Mouse (Mus musculus): ENCODE data around the gene Slc16a13. TPM values are rescaled to one million over a fixed set of nuclear protein-coding genes. Genes with fewer than 3 reads are reported as not detected.

Gene Slc16a13
- polyA plus RNA-seq, 1 experiment from 2014 or later = 4.2 TPM

DNA sequence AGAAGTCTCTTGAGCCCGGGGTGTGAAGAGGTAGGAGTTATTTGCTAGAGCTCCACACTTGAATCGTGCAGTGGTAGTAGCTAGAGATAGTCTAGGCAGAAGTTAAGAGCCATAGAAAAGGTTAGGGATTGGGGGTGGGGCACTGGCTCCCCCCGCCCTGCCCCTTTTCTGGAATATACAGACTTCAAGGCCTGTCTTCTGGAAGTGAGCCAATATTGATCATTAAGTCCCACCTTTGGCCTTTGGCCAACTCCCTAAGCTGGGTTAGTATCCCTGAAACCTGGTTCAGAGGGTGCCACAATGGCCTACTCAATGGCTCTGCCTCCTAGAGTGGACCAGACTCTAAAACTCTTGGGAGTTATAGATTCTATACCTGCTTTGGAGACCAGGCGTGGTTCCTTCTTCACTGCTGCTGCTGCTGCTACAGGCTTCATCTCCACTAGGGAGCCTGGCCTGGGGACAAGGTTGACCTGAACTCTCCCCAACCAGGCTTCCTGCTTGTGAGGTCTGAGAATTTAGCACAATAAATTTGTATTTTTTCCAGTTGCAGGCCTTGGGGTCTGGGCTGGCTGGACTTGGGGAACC, 6.9 kb upstream of the Slc16a13 start:
- peak overlapping the region; percentile 49; the same call in 1 of the 2 replicates for H3K4me2 ChIP-seq (ENCODE audit: low read depth, low read length)
- H3K27me3 ChIP-seq (replicated peaks; ENCODE audit: control insufficient read depth, insufficient read depth, low read length) = peaks cover 71% of the 10 kb centered on the region
- 89% methylated on average over 4 of the region's 4 CpGs for WGBS
- H3K9ac ChIP-seq (ENCODE audit: low read depth, low read length) = no peak overlapping the region
- peak overlapping the region; percentile 29 for H3K4me3 ChIP-seq (ENCODE audit: low read depth, low read length)
- H3K4me1 ChIP-seq (ENCODE audit: control insufficient read depth, insufficient read depth, low read length) = peaks cover 4% of the 10 kb centered on the region; the same call in 1 of the 2 replicates
- ATAC-seq (ENCODE audit: low read depth) (no peak), DNase-seq (ENCODE audit: low spot score) (no peak)
- no peaks in the 10 kb centered on the region for H3K36me3 ChIP-seq (ENCODE audit: control insufficient read depth, insufficient read depth, low read length)
- no peaks in the 10 kb centered on the region for H3K9me3 ChIP-seq (ENCODE audit: control insufficient read depth, low read length)
- no peak overlapping the region for H3K27ac ChIP-seq (replicated peaks; ENCODE audit: low read depth, low read length)

DNA sequence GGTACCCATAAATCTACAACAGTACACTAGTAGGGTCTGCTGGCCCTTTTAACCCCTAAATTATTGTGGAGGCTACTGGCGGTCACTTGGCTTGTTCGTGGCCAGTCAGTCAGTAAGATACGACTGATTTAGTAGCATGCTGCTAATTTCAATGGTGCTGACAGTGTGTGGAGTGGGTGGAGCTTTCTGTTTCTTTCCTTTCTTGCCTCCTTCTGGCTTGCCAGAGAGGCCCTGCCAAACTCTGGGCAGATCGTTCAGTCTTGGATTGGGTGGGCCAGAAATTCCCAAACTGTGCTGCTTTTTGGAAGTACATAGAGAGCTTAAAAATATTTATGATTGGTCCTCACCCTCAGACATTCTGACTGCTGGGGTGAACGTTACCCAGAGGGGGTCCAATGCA, 6.3 kb upstream of the Slc16a13 start:
- no peaks in the 10 kb centered on the region for H3K36me3 ChIP-seq (ENCODE audit: control insufficient read depth, insufficient read depth, low read length)
- H3K4me1 ChIP-seq (ENCODE audit: control insufficient read depth, insufficient read depth, low read length) = no peaks in the 10 kb centered on the region
- H3K9me3 ChIP-seq (ENCODE audit: control insufficient read depth, low read length) = no peaks in the 10 kb centered on the region
- 39% methylated on average over 5 of the region's 5 CpGs for WGBS
- H3K9ac ChIP-seq (ENCODE audit: low read depth, low read length) = peak overlapping the region; percentile 38; the same call in 1 of the 2 replicates
- H3K4me2 ChIP-seq (ENCODE audit: low read depth, low read length) = peak overlapping the region; percentile 49
- no peak for DNase-seq (ENCODE audit: low spot score)
- H3K4me3 ChIP-seq (ENCODE audit: low read depth, low read length) = peak overlapping the region; percentile 29
- H3K27me3 ChIP-seq (replicated peaks; ENCODE audit: control insufficient read depth, insufficient read depth, low read length) = peaks cover 71% of the 10 kb centered on the region
- ATAC-seq (ENCODE audit: low read depth) = no peak
- no peak overlapping the region for H3K27ac ChIP-seq (replicated peaks; ENCODE audit: low read depth, low read length)

DNA sequence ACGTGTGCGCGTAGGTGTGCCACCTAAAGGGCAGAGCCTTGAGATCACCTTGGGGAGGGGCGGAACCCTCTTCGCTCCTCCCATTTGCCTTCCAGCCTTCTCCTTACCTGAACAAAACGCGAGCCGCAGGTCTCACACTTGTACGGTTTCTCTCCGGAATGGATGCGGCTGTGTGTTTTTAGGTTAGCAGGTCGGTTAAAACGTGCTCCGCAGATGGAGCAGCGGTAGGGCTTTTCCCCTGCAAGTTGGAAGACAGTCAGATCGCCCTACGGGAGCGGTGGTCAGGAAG, 5.7 kb upstream of the Slc16a13 start:
- Histone ChIP-seq H3K36me3 (ENCODE audit: control insufficient read depth, insufficient read depth, low read length) (no peaks in the 10 kb centered on the region), H3K4me1 (ENCODE audit: control insufficient read depth, insufficient read depth, low read length) (no peaks in the 10 kb centered on the region), H3K27ac (replicated peaks; ENCODE audit: low read depth, low read length) (no peak overlapping the region), H3K27me3 (replicated peaks; ENCODE audit: control insufficient read depth, insufficient read depth, low read length) (peaks cover 71% of the 10 kb centered on the region), H3K9ac (ENCODE audit: low read depth, low read length) (peak overlapping the region; percentile 38), H3K4me2 (ENCODE audit: low read depth, low read length) (peak overlapping the region; percentile 49), H3K9me3 (ENCODE audit: control insufficient read depth, low read length) (no peaks in the 10 kb centered on the region), H3K4me3 (ENCODE audit: low read depth, low read length) (peak overlapping the region; percentile 26)
- ATAC-seq (ENCODE audit: low read depth) (0 out of 2 replicates have a peak, but pooled peaks have one; percentile 5), DNase-seq (ENCODE audit: low spot score) (no peak)
- WGBS = 9% methylated on average over 18 of the region's 18 CpGs

DNA sequence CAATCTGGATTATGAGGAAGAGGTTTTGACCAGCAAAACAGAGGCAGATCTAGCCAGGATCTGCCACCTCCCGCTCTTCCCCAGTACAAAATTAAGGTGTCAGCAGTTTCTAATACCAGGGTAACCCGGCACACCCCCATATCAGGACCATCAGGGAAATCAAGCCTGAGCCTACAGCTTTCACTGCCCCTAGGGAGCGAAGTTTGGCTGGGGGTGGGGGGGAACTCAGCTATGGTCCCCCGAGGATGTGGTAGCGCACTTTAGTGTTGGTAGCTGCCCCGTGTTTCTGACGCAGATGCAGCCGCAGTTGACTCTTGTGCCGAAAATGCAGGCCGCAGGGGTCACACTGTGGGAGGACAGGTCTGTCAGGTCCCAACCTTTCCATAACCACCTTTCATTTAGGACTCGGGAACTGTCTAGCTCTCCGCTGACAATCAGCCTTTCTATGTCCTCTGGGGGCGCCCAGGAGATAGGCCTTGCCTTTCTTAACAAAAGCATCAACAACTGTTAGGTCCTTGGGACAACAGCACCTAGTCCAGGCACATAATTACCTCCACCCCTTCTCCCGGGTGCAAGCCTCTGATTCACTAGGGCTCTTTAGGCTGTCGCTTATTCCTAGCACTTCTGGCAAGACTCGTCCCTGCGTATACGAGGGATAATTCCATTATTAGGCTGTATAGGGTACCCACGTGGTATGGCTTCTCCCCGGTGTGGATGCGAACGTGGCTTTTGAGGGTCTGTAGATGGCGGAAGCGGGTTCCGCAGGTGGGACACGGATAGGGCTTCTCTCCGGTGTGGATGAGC, 5.1 kb upstream of the Slc16a13 start:
- H3K4me3 ChIP-seq (ENCODE audit: low read depth, low read length) = peak overlapping the region; percentile 26
- no peak overlapping the region for H3K27ac ChIP-seq (replicated peaks; ENCODE audit: low read depth, low read length)
- DNase-seq (ENCODE audit: low spot score) (no peak), ATAC-seq (ENCODE audit: low read depth) (no peak; the same call in 1 of the 2 replicates)
- H3K4me1 ChIP-seq (ENCODE audit: control insufficient read depth, insufficient read depth, low read length) = no peaks in the 10 kb centered on the region
- no peaks in the 10 kb centered on the region for H3K9me3 ChIP-seq (ENCODE audit: control insufficient read depth, low read length)
- H3K27me3 ChIP-seq (replicated peaks; ENCODE audit: control insufficient read depth, insufficient read depth, low read length) = peaks cover 70% of the 10 kb centered on the region
- H3K36me3 ChIP-seq (ENCODE audit: control insufficient read depth, insufficient read depth, low read length) = no peaks in the 10 kb centered on the region
- peak overlapping the region; percentile 49 for H3K4me2 ChIP-seq (ENCODE audit: low read depth, low read length)
- WGBS = 19% methylated on average over 27 of the region's 27 CpGs
- peak overlapping the region; percentile 38 for H3K9ac ChIP-seq (ENCODE audit: low read depth, low read length)

DNA sequence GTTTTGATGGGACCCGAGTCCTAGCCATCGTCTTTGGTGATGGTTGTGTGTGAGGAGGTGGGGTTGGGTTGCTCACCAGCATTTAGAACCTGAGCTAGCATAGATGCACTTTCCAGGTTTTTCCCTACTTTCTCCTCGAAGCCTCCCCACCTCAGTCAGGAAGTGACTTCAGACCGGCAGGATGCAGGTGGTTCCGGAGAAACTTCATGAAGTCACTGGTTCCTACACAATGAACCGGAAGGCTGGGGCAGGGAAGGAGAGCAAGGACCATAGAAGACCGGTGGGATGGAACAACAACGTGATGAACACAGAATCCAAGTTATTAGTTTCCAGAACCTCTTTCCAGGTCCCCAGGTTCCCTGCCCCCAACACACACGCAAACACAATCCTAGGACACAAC, 2.9 kb upstream of the Slc16a13 start:
- Histone ChIP-seq H3K27ac (replicated peaks; ENCODE audit: low read depth, low read length) (no peak overlapping the region; the same call in 1 of the 2 replicates), H3K27me3 (replicated peaks; ENCODE audit: control insufficient read depth, insufficient read depth, low read length) (peaks cover 50% of the 10 kb centered on the region), H3K9ac (ENCODE audit: low read depth, low read length) (no peak overlapping the region), H3K9me3 (ENCODE audit: control insufficient read depth, low read length) (no peaks in the 10 kb centered on the region), H3K4me2 (ENCODE audit: low read depth, low read length) (no peak overlapping the region; the same call in 1 of the 2 replicates), H3K36me3 (ENCODE audit: control insufficient read depth, insufficient read depth, low read length) (no peaks in the 10 kb centered on the region), H3K4me1 (ENCODE audit: control insufficient read depth, insufficient read depth, low read length) (no peaks in the 10 kb centered on the region; the same call in 1 of the 2 replicates), H3K4me3 (ENCODE audit: low read depth, low read length) (no peak overlapping the region)
- ATAC-seq (ENCODE audit: low read depth) (no peak), DNase-seq (ENCODE audit: low spot score) (no peak)
- 86% methylated on average over 9 of the region's 9 CpGs for WGBS

DNA sequence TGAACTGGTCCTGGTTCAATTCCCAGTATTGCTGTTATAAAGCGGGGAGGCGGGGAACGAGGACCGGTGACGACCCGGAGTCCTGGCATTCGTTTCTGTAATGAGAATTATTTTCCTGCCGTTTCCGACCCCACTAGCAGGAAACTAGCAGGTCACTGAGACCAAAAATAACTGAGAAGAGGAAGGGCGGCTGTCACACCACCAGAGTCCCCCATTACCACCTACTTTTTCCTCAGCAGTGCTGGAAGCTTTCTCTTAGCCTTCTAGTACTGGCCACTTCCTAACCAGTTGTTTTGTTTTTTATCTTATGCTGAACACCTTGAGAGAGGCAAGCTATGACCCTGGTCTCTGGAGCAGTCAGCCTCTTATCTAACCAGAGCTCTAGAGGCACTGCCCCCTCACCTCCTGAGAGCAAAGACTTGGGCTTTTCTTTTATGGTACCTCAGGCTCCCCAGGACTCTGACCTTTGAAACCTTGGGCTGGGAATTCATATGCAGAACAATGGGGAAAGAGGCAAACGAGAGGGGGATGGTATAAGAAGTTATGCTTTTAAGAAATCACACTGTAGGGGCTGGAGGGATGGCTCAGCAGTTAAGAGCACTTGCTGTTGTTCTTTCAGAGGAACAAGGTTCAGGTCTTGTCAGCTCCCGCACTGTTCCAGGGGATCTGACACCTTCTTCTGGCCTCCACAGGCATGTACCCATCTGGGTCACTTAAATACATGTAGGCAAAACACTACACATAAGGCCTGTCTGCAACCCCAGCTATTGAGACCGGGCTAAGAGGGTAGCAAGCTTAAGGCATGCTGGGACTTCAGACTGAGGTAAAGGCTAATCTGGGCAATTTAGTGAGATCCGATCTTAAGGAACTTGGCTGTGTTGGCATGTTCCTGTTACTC, 988 bp upstream of the Slc16a13 start:
- WGBS = 7% methylated on average over 14 of the region's 14 CpGs
- Histone ChIP-seq H3K27ac (replicated peaks; ENCODE audit: low read depth, low read length) (peak overlapping the region; percentile 71), H3K36me3 (ENCODE audit: control insufficient read depth, insufficient read depth, low read length) (0 out of 2 replicates have a peak, but pooled peaks cover 3% of the 10 kb centered on the region), H3K9me3 (ENCODE audit: control insufficient read depth, low read length) (no peaks in the 10 kb centered on the region), H3K9ac (ENCODE audit: low read depth, low read length) (peak overlapping the region; percentile 57), H3K4me2 (ENCODE audit: low read depth, low read length) (peak overlapping the region; percentile 94), H3K27me3 (replicated peaks; ENCODE audit: control insufficient read depth, insufficient read depth, low read length) (peaks cover 39% of the 10 kb centered on the region), H3K4me1 (ENCODE audit: control insufficient read depth, insufficient read depth, low read length) (no peaks in the 10 kb centered on the region; the same call in 1 of the 2 replicates), H3K4me3 (ENCODE audit: low read depth, low read length) (peak overlapping the region; percentile 53)
- DNase-seq (ENCODE audit: low spot score) (no peak), ATAC-seq (ENCODE audit: low read depth) (no peak)

DNA sequence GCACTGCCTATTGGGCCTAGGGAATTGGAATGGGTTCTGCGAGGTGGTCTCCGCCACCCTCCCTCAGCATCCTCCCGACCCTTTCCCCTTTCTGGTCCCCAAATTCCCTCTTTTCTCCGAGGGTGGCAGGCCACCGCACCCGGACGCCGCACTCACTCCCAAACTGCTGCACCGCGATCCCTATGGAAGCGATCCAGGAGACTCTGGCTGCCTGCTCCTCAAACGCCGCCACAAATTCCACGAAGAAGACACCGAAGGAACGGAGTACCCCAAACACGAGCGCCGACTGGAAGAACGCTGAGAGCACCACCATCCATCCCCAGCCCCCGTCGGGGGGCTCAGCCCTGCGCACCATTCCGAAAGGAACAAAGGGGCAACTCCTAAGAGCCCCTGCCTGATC, 541 bp downstream of the Slc16a13 start:
- DNase-seq (ENCODE audit: low spot score) (no peak), ATAC-seq (ENCODE audit: low read depth) (no peak)
- peak overlapping the region; percentile 41 for H3K27ac ChIP-seq (replicated peaks; ENCODE audit: low read depth, low read length)
- peak overlapping the region; percentile 94 for H3K4me2 ChIP-seq (ENCODE audit: low read depth, low read length)
- 2% methylated on average over 22 of the region's 24 CpGs for WGBS
- peaks cover 3% of the 10 kb centered on the region; the same call in 1 of the 2 replicates for H3K36me3 ChIP-seq (ENCODE audit: control insufficient read depth, insufficient read depth, low read length)
- H3K4me1 ChIP-seq (ENCODE audit: control insufficient read depth, insufficient read depth, low read length) = peaks cover under 1% of the 10 kb centered on the region; the same call in 1 of the 2 replicates
- no peaks in the 10 kb centered on the region for H3K9me3 ChIP-seq (ENCODE audit: control insufficient read depth, low read length)
- peaks cover 39% of the 10 kb centered on the region for H3K27me3 ChIP-seq (replicated peaks; ENCODE audit: control insufficient read depth, insufficient read depth, low read length)
- peak overlapping the region; percentile 70 for H3K9ac ChIP-seq (ENCODE audit: low read depth, low read length)
- H3K4me3 ChIP-seq (ENCODE audit: low read depth, low read length) = peak overlapping the region; percentile 53

DNA sequence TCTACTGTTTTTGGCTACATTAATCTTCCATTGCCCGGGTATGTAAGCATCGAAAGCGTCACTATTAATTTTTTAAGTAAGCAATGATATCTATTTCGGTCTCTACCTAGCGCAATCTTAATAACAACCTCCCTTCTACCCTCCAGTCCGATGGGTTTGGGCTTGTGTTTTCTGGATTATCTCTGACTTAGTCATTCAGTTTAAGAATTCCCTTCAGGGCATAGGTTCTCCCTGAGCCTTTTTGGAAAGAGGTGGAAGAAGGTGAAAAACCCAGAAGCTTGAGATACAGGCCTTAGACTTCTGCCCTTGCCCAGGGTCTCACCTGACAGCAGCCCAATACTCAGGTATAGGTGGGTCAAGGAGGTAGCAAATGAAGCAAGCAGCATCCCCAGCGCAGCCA, 991 bp downstream of the Slc16a13 start:
- 55% methylated on average over 7 of the region's 7 CpGs for whole genome bisulfite sequencing
- ATAC-seq (ENCODE audit: low read depth) (no peak), DNase-seq (ENCODE audit: low spot score) (no peak)
- Histone ChIP-seq H3K27ac (replicated peaks; ENCODE audit: low read depth, low read length) (no peak overlapping the region), H3K4me2 (ENCODE audit: low read depth, low read length) (peak overlapping the region; percentile 94), H3K9me3 (ENCODE audit: control insufficient read depth, low read length) (no peaks in the 10 kb centered on the region), H3K4me3 (ENCODE audit: low read depth, low read length) (peak overlapping the region; percentile 53), H3K27me3 (replicated peaks; ENCODE audit: control insufficient read depth, insufficient read depth, low read length) (peaks cover 39% of the 10 kb centered on the region), H3K36me3 (ENCODE audit: control insufficient read depth, insufficient read depth, low read length) (peaks cover 3% of the 10 kb centered on the region; the same call in 1 of the 2 replicates), H3K4me1 (ENCODE audit: control insufficient read depth, insufficient read depth, low read length) (peaks cover 5% of the 10 kb centered on the region), H3K9ac (ENCODE audit: low read depth, low read length) (peak overlapping the region; percentile 70)
